Mouse (Mus musculus): Measurements from ENCODE around the gene Ccdc102a. TPM values are rescaled to one million over a fixed set of nuclear protein-coding genes. Genes with fewer than 3 reads are reported as not detected.

Ccdc102a gene
- total and polyA plus RNA-seq, 3 experiments = 2.5 to 5.8 (median 2.8) TPM

DNA sequence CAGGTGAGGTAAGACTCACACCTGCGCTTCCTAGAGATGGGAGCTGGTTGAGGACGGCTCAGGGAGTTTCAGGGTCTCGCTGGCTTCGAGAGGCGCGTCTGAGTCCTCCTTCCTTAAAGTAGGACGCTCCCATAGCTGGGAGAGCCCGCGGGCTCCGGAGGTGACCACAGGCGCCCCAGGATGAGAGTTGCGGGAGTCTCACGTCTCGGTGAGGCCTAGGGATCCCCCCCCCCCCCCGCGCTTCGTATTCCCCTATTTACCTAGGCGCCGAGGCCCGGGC lies 42.1 kb downstream of the Ccdc102a start:
- Histone ChIP-seq H3K36me3 (replicated peaks in 1 of 2; ENCODE audit: control insufficient read depth in 1 of 2, insufficient read depth in 1 of 2, low read length in 1 of 2) (no peaks in the 10 kb centered on the region), H3K4me1 (ENCODE audit: control insufficient read depth in 1 of 2, insufficient read depth in 2 of 2) (peaks cover 8 to 36% of the 10 kb centered on the region in 2 experiments; a peak in 2 of 4 replicates), H3K79me2 (replicated peaks; ENCODE audit: control insufficient read depth, extremely low read depth, insufficient read depth, poor library complexity, severe bottlenecking) (no peaks in the 10 kb centered on the region), H3K9ac (ENCODE audit: insufficient read depth, low read depth) (peak overlapping the region; percentile 50), H3K4me3 (replicated peaks in 1 of 3; ENCODE audit: low read depth in 2 of 3, low read length in 2 of 3, poor library complexity in 1 of 3) (peak overlapping the region; percentile 29 to 55 (median 53)), H3K27ac (ENCODE audit: insufficient read depth, low read depth) (no peak overlapping the region), H3K27me3 (replicated peaks) (peaks cover 17% of the 10 kb centered on the region), H3K9me3 (replicated peaks; ENCODE audit: low read length) (no peaks in the 10 kb centered on the region), H3K4me2 (ENCODE audit: insufficient read depth, low read depth, poor library complexity, severe bottlenecking) (peak overlapping the region; percentile 89)
- TF ChIP-seq PAX5 (IDR thresholded peaks at IDR 0.05; ENCODE audit: low read length) = no peak
- TF ChIP-seq CHD1 (IDR thresholded peaks at IDR 0.05; ENCODE audit: low read depth, low read length) = no peak
- no peak for TF ChIP-seq RCOR1 (conservative IDR thresholded peaks at IDR 0.05; ENCODE audit: low read depth, low read length)
- TF ChIP-seq CHD2 (IDR thresholded peaks at IDR 0.05; ENCODE audit: low read length) = no peak
- TF ChIP-seq NRF1 (IDR thresholded peaks at IDR 0.05; ENCODE audit: low read depth, low read length) = no peak
- no peak for TF ChIP-seq MYC (IDR thresholded peaks at IDR 0.05; ENCODE audit: low read depth, low read length)
- TF ChIP-seq UBTF (IDR thresholded peaks at IDR 0.05; ENCODE audit: low read depth, low read length) = no peak
- TF ChIP-seq ETS1 (conservative IDR thresholded peaks at IDR 0.05; ENCODE audit: low read depth, low read length) = no peak
- no peak for TF ChIP-seq HCFC1 (IDR thresholded peaks at IDR 0.05; ENCODE audit: low read depth, low read length)
- no peak for TF ChIP-seq ZC3H11A (IDR thresholded peaks at IDR 0.05; ENCODE audit: low read depth, low read length)
- TF ChIP-seq TBP (conservative IDR thresholded peaks at IDR 0.05; ENCODE audit: low read depth, low read length) = no peak
- TF ChIP-seq POLR2A (IDR thresholded peaks at IDR 0.05; ENCODE audit: low read depth, low read length) = no peak
- no peak for TF ChIP-seq MAFK (IDR thresholded peaks at IDR 0.05; ENCODE audit: insufficient replicate concordance, low read length)
- no peak for TF ChIP-seq ZMIZ1 (IDR thresholded peaks at IDR 0.05; ENCODE audit: low read depth, low read length)
- no peak for TF ChIP-seq TCF12 (IDR thresholded peaks at IDR 0.05; ENCODE audit: low read depth, low read length)
- no peak for TF ChIP-seq ELF1 (IDR thresholded peaks at IDR 0.05; ENCODE audit: low read depth, low read length)
- no peak for TF ChIP-seq SIN3A (IDR thresholded peaks at IDR 0.05; ENCODE audit: low read length)
- TF ChIP-seq MXI1 (IDR thresholded peaks at IDR 0.05; ENCODE audit: low read depth, low read length) = no peak
- in situ Hi-C loops (cut with MboI; ENCODE audit: low pct_ligation_motif_present, low pct_unique_long_range_greater_than_20kb, low sequenced_read_pairs) = no loop called here
- dilution Hi-C loops (cut with MboI; ENCODE audit: extremely low pct_ligation_motif_present, extremely low pct_unique_long_range_greater_than_20kb, low sequenced_read_pairs) = no loop called here
- no peak for DNase-seq (ENCODE audit: extremely low read depth)

GRCm38 (mm10) chr8:94875096-94875870 lies 42.6 kb downstream of the Ccdc102a start:
- in situ Hi-C loops (cut with MboI; ENCODE audit: low pct_ligation_motif_present, low pct_unique_long_range_greater_than_20kb, low sequenced_read_pairs) = no loop called here
- Histone ChIP-seq H3K36me3 (replicated peaks in 1 of 2; ENCODE audit: control insufficient read depth in 1 of 2, insufficient read depth in 1 of 2, low read length in 1 of 2) (peaks cover 0 to 4% of the 10 kb centered on the region in 2 experiments), H3K79me2 (replicated peaks; ENCODE audit: control insufficient read depth, extremely low read depth, insufficient read depth, poor library complexity, severe bottlenecking) (no peaks in the 10 kb centered on the region), H3K4me3 (replicated peaks in 1 of 3; ENCODE audit: low read depth in 2 of 3, low read length in 2 of 3, poor library complexity in 1 of 3) (peak overlapping the region; percentile 29 to 55 (median 53)), H3K9ac (ENCODE audit: insufficient read depth, low read depth) (peak overlapping the region; percentile 50), H3K9me3 (replicated peaks; ENCODE audit: low read length) (no peaks in the 10 kb centered on the region), H3K27me3 (replicated peaks) (peaks cover 17% of the 10 kb centered on the region), H3K4me1 (ENCODE audit: control insufficient read depth in 1 of 2, insufficient read depth in 2 of 2) (peaks cover 8 to 36% of the 10 kb centered on the region in 2 experiments; a peak in 2 of 4 replicates), H3K27ac (ENCODE audit: insufficient read depth, low read depth) (no peak overlapping the region), H3K4me2 (ENCODE audit: insufficient read depth, low read depth, poor library complexity, severe bottlenecking) (peak overlapping the region; percentile 89)
- TF ChIP-seq PAX5 (IDR thresholded peaks at IDR 0.05; ENCODE audit: low read length) = no peak
- no peak for TF ChIP-seq ZKSCAN1 (IDR thresholded peaks at IDR 0.05; ENCODE audit: borderline replicate concordance, low read depth, low read length)
- no peak for TF ChIP-seq IRF4 (IDR thresholded peaks at IDR 0.05; ENCODE audit: low read depth, low read length)
- TF ChIP-seq CHD1 (IDR thresholded peaks at IDR 0.05; ENCODE audit: low read depth, low read length) = no peak
- TF ChIP-seq TCF12 (IDR thresholded peaks at IDR 0.05; ENCODE audit: low read depth, low read length) = 0 out of 2 replicates have a peak, but pooled peaks have one; percentile 1
- TF ChIP-seq ZC3H11A (IDR thresholded peaks at IDR 0.05; ENCODE audit: low read depth, low read length) = no peak
- no peak for TF ChIP-seq USF1 (IDR thresholded peaks at IDR 0.05; ENCODE audit: low read depth, low read length)
- dilution Hi-C loops (cut with MboI; ENCODE audit: extremely low pct_ligation_motif_present, extremely low pct_unique_long_range_greater_than_20kb, low sequenced_read_pairs) = no loop called here
- no peak for DNase-seq (ENCODE audit: extremely low read depth)

Measured in CH12.LX (cell line).